Mouse (Mus musculus) liver, postnatal 0 days (tissue): ENCODE results near the gene Prdm2.

Source experiments
- CTCF ChIP-seq: sonication (generic); IDR thresholded peaks from 2 replicates; pipeline ENCODE4 v1.5.1; 2016; ENCODE audit warnings: antibody characterized with exemption, low read depth
- EP300 ChIP-seq: IDR thresholded peaks from 2 replicates; pipeline ENCODE4 v1.6.1; 2016; ENCODE audit warnings: antibody characterized with exemption, low read depth, mild to moderate bottlenecking

DNA sequence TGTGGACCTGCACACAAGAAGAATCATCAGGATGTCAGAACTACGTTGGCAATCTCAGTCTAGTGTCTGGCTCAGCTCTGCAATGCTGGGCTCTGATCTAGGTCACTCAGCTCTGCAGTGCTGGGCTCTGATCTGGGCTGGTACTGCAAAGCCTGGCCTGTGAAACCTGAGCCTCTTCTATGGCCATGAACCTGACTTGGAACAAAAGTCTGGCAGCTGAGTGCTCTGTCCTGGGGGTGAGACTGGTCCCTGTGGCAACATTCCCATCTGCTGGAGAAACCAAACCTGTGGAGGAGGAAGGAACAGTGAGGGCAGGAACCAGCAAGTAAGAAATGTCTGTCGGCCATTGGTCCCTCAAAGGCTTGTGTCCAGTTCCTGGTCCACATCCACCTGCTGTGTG is 109.0 kb downstream of the Prdm2 start:
- TF ChIP-seq EP300 (no peak), CTCF (no peak)
